Mouse (Mus musculus): Measurements from ENCODE around the gene Tcf19.

GRCm38 (mm10) chr17:35556812-35557211 lies 40.2 kb upstream of the Tcf19 start:
- TF ChIP-seq POLR2A (IDR thresholded peaks at IDR 0.05; ENCODE audit: borderline replicate concordance, low read depth, low read length): no peak
- TF ChIP-seq CTCF (IDR thresholded peaks at IDR 0.05; ENCODE audit: low read depth, low read length): peak; percentile 30; the same call in 1 of the 2 replicates
